Mouse (Mus musculus): ENCODE data around the gene Nadk2.

Gene Nadk2

GRCm38 (mm10) chr15:9130772-9131498 is 59.9 kb downstream of the Nadk2 start:
- DNase-seq (ENCODE audit: low read depth, low spot score) = no peak

GRCm38 (mm10) chr15:9131499-9131888 is 60.4 kb downstream of the Nadk2 start:
- DNase-seq (ENCODE audit: low read depth, low spot score) = no peak

DNA sequence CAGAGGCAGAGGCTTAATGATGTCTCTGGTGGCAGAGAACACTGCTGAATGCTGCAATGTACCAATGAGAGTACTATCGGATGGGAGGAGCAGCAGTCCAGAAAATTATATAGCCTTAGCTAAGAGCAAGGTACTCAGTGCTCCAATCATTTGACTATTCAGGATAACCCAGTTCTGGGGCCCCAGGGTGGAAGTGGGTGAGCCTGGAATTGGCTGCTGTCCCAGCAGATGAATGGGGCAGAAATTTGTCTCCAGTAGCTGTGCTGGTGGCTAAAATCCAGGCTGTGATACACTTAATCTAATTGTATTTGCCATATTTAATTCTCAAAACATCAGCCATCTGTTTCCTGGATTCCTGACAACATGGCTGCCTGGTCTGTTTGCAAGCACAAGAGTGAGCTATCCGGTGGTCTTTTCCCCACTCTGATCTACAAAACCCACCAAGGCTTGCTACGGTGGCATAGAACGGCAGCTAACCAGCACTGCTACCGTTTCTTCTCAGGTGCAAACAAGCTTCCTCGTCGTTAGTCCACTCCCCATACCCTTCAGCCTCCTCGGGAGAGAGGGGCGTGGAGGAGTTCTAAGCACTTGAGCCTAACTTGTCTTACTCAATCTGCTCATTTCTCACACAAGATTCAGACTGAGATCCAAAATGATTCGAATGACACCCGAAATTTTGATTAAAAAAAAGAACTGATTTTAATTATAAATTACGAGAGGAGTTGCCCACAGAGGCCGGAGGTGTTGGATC is 61.8 kb downstream of the Nadk2 start:
- no peak for DNase-seq (ENCODE audit: low read depth, low spot score)

DNA sequence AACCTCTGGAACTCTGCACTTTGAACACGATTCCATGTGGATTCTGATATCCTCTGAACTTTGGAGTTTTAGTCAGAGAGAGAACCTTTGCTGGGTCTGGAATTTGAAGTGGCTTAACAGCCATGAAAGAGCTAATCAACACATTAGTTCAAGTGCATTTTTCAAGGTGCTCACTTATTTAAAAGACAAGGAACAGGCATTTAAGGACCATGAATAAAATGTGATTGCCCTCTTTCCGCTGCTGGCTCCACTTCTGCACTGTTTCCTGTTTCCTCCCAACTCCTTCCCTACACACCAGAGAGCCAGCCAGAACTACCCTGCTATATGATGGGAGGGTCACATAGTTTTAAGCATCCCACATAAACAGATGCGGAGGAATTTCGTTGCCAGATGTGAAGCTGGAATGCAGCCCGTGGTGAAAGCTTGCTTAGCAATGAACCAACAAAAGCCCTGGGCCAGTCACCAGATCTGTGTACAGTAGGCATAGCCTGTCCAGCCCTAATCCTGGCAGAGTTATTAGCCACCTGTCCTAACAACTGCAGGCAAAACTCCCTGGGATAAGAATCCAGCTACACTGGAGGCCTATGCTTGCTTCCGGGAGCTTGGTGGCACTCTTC is 63.9 kb downstream of the Nadk2 start:
- DNase-seq (ENCODE audit: low read depth, low spot score) = no peak

- peak; percentile 9 for DNase-seq (ENCODE audit: low read depth, low spot score)
Observed at GRCm38 (mm10) chr15:9139447-9139846, 68.4 kb downstream of the Nadk2 start.

DNA sequence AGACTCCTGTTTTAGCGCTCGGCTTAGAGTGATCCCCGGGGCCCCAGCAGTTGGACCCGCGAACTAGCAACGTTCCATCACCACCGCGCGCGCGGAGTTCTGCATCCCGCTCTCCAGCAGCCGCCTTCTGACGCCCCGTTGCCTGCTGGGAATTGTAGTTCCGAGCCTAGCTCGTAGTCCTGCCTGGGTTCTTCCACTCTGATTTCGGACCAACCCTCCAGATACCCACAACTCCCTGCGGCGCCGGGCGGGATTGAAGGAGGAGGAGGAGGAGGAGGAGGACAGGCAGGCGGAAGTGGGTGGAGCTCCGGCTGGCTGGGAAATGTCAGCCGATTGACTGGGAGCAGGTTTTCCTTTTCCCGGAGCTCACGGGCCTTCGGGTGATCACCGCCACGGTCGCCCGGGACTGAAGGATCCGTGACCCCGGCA is 69.2 kb downstream of the Nadk2 start, which contains the start of gene Lmbrd2:
Gene Lmbrd2, plus strand, starts transcription at position 299 of the 429 bp plus-strand sequence.
- peak; percentile 96 for DNase-seq (ENCODE audit: low read depth, low spot score)

- DNase-seq (ENCODE audit: low read depth, low spot score) = no peak
Observed at GRCm38 (mm10) chr15:9140684-9141171, 69.7 kb downstream of the Nadk2 start.

- no peak for DNase-seq (ENCODE audit: low read depth, low spot score)
Observed at GRCm38 (mm10) chr15:9155325-9155724, 84.3 kb downstream of the Nadk2 start, which contains the start of gene Skp2. Gene Skp2, minus strand, starts transcription at chr15:9155425.
